Mouse (Mus musculus) adrenal gland, postnatal 4 days (tissue): ENCODE data around the gene Grm1. TPM values are rescaled to one million over a fixed set of nuclear protein-coding genes. Genes with fewer than 3 reads are reported as not detected.

ENCODE experiments used
- DNase-seq, 2 experiments: peaks; one replicate each; pipeline ENCODE4 v3.0.0; 2021 to 2022; ENCODE audit warnings: low spot score in 2 of 2, mixed read lengths in 2 of 2
- total RNA-seq, 2 experiments: library from RNA; stranded (reverse); gene quantifications; 2 replicates each; pipeline ENCODE4 v1.2.3; 2021

Gene Grm1
- total RNA-seq, 2 experiments from 2014 or later = 0.42 TPM; not detected in 1

DNA sequence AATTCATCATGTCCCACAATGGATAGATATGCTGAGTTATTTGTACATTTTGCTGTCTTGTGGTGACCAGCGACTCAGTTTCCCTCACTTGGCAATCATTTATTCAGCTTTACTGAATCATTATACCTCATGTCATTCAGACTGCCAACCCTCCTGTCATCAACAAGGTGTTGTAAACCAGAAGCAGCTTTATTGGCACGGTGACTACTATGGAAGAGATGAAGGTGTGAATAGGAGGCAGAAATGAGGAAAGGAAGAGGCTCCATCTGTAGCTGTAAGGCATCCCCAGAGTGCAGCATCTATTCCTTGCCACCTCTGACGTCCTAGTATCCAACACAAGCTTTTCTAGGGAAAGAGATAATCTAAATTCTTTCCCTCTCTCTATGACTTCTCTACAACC lies 247.3 kb downstream of the Grm1 start:
- no peak for DNase-seq

DNA sequence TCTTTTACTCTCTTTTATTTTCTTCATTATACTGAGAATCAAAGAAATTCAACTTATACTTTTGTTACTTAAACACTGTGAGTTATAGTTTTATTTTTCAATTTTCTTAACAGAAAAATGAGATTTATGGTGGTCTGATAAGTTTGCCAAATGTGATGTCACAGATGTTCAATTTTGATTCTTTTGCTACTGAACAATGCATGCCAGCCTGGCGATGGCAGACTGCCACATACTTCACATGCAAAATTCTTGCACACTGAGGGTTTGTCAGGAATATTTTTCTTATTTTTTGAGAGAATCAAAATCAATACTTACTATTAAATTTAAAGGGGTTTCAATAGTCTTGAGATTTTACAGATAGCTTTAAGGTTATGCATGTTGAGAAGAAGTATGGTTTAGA lies 251.0 kb downstream of the Grm1 start:
- DNase-seq = no peak

DNA sequence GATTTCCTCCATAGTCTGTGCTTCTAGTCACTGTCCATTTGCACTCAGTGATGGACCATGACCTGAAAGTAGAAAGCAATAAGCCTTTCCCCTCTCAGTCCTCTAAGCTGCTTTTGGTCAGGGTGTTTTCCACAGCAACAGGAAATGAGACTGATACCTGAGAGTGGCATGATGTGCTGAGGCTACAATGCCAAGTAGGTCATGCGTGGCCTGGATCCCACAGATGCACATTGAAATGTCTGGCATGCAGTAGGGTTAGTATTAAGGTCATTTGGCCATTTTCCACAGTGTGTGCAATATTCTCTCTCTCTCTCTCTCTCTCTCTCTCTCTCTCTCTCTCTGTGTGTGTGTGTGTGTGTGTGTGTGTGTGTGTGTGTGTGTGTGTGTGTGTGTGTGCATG lies 254.8 kb downstream of the Grm1 start:
- no peak for DNase-seq

DNA sequence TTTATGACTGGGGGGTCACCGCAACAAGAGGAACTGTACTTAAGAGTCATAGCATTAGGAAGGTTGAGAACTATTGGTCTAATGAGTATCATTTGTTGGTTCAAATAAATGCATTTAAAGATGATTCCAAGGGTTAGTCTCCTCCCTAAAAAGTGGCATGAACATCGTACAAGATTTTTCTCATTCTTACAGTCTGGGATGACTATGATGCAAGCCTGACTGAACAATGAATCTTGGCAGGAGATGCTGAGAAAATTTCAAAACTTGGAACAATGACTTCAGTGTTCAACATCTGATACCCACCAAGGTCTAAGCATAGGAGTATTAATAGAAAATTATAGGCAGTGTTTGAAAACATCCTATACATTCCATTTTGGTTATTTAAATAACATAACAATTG lies 264.1 kb downstream of the Grm1 start:
- no peak for DNase-seq

DNA sequence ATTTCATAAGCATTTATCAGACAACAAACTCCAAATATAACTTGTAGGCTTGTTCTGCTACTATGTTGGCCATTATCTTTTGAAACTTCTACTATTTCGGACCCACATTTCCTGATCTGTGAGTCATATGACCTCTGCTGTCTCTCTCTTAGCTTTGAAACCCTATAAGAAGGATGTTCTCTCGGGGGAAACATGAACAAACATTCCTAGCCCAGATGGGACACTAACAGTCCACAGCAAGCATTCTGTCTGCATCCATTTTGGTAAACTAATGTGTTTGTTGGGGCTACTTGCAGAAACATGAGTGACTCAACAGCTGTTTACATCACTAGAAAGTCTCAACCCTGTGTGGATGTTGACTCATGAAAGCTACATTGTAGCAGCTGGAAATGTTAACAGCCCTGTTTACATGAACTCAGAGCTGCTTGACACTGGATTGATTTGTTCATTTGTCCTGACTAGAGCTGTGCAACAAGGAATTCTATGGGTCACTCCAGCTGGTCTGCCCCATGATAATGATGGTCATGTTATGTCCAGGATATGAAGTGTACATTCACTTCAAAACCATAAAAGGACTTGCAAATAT lies 267.4 kb downstream of the Grm1 start:
- DNase-seq = no peak

DNA sequence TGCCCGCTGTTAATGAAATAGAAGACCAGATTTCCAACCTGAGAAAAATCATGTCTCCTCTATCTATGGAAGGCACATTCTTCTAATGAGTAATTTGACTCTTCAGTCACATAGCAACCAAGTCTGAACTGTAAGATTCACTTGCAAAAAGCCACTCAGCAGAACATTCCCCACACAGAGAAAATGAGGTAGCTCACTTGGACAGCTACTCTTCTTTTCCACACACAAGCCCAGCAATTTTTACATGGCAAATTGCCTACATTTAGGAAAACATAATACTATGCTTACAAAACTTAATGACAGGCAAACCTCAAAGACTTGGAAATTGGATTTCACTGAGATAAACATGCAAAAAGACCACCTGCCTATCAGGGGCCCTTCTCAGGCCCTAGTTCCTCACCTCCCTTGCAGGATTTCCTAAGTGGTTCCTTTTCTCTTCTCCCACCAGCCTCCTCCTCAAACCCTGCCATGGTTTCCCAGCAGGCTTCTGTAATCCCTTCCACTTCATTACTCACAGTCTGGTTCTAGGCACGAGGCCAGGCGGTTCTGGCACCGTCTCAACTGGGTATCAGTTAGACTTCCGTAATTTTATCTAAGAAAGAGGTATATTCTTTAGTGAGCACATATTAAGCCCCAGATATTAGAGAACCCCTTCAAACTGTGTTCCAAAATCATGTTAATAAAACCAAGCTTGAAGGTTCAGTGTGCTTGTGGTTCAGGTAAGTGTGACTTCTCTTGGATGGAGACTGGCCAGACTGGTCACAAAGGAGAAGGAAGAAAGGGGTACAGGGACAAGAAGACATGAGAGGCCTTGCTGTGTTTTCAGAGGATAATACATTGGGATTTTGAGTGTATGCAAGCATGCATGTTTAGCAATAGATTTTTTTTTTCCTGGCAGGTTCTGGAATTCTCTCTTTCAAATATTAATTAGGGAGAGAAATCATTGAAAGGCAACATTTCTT lies 269.1 kb downstream of the Grm1 start:
- peak in 1 of 2 experiments; percentile 5 for DNase-seq

DNA sequence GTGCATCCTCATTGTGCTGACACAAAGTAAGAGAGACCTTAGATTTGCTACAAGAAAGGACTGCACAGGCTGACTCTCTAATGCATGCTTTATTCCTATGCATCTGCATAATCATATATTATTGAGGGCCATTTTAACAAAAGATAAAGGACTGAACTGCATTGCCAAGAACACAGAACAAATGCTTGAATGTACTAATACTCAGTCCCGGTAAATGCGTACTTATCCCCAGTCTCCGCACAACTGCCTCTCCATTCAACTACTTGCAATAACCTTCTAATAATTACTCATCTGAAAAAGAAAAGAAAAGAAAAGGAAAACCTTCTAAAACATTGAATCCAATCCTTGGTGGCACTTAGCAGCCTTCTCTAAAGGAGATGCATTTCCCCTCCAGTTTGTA lies 272.4 kb downstream of the Grm1 start:
- no peak for DNase-seq

DNA sequence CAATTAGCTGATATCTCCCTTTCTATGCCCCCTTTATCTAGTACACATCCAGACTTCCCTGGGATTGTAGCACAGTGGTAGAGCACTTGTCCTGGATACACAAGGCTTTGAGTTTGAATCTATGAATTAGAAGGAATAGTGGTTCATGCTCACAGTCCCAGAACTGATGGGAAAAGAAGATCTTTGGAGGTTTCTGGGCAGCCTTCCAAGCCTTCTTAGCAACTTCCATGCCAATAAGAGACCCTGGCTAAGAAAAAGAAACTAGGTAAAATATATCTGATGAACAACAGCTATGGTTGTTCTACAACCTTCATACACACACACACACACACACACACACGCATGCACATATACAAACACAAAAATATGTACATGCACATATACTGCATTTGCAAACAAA lies 286.8 kb downstream of the Grm1 start:
- DNase-seq = no peak

DNA sequence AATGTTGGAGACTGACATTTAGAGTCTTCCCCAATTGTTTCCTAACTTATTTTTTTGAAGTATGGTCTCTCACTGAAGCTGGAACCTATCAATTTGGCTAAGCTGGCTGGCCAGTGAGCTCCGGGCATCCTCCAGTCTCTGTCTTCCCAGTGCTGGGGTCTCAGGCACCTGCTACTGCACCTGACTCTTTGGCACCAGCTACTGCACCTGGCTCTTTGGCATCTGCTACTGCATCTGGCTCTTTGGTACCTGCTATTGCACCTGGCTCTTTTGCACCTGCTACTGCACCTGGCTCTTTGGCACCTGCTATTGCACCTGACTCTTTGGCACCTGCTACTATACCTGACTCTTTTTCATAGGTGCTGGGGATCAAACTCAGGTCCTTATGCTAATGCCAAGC lies 291.7 kb downstream of the Grm1 start:
- DNase-seq = no peak

DNA sequence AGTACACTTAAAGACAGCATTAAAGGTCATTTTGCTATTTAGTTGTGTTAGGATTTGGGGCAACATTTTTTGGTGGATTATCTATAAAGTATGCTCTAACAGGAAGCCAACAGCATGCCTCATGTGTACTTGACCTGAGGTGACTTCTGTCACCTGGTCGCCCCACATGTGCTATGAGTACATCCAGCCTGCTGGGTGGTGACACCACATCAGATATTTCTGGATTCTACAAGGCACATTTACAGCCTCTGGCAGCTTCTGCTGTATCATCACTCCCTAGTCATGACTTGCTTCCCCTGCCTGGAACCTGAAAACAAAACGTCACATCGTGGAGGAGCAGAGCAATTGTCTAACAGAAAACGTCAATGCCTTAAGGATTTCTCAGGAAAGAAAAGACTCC lies 292.2 kb downstream of the Grm1 start:
- DNase-seq = no peak

DNA sequence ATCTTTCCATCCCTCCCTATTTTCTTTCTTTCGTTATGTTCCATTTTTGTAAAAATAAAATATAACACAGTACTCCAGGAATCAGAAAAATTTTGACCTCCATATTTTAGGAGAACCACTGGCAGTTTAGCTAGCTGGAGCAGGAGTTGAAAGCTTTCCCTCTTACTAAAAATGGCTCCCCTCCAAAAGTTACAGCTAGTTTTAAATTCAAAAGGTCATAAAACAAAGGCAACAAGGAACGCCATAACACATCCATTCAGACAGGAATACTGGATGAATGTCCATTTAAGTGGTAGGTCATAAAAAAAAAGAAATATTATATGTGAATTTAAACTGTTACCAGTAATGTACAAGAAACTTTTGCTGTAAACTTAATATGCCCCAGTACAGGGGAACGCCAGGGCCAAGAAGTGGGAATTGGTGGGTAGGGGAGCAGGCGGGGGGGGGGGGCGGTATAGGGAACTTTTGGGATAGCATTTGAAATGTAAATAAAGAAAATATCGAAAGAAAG lies 294.2 kb downstream of the Grm1 start:
- DNase-seq = no peak

DNA sequence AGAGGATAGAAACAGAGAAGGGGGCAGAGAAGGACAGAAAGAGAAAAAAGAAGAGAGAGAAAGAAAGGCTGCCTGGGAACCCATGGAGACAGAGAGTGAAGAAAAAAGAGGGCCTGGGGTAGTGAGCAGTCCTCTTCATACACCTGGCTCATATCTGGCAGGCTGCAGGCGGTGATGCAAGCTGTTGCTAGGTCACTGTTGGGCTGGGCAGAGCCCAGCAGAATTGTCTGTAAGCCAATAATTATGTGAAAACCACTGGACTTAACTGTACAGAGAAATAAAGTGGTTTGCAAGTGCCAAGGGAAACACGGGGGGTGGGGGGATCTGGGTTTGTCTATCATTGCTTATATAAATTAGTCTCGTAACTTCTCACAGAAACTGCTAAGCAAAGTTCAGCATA lies 297.0 kb downstream of the Grm1 start:
- DNase-seq = no peak

DNA sequence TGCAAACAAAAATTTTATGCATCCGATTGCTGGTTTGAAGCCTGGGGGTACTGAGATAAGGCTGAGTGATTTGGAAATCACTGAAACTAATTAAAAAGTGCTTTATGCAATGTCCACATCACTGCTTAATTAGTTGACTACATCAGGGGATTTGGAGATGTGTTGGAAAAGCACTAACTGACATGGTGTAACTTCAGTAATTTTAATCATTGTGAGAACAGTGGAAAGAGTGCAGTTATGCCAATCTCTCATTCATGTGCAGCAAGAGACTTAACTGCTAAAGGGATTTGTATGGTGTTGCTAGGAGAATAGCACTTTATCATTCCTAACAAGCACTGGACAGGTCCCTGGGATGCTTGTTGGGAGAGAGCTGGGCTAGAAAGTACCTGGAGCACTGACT lies 307.3 kb downstream of the Grm1 start:
- DNase-seq = no peak

DNA sequence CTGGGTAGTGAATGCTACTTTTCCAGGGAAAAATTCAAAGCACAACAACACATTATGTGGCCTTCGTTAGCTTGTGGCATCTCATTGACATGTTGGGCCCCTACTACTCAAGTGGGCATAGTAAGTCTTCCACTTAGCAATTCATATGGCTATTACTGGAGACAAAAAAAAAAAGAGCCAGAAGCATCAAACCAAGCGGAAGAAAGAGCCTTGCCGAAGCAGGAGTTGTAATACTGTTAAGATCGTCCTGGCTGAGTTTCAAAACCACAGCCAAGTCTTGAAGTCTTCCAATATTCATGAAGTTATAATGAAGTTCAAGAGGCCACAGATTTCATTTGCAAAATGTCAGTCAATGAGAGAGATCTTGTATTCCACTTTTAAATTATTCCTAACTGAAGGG lies 319.1 kb downstream of the Grm1 start:
- no peak for DNase-seq

DNA sequence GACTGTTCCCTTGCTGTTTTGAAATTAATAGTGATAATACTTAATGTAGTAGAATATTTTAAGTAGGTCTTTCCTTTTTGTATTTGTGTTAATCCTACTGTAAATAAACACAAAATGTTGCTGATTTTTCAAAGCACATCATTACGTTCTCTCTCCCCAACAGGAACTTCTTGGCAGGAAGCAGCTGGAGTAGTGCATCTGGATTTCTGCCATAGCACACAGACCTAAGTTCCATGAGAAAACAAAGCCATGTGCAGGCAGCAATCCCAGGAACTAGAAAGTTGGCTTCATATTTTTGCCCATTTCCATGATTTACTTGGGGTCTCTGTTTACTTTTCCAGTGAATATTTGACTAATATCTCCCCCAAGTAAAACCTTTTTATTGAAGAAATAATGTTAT lies 320.9 kb downstream of the Grm1 start:
- no peak for DNase-seq

DNA sequence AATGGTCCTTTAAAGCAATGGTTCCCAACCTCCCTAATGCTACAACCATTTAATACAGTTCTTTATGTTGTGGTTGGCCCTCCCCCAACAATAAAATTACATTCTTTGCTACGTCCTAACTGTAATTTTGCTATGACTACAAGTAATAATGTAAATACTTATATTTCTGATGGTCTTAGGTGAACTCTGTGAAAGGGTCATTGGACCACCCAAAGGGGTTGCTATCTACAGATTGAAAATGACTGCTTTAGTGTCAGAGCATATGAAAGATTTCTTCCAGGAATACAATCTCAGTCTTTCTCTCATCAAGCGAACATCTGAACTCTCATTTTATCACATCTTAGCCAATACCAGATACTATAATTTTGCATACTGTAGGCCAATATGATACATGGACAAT lies 321.4 kb downstream of the Grm1 start:
- no peak for DNase-seq

DNA sequence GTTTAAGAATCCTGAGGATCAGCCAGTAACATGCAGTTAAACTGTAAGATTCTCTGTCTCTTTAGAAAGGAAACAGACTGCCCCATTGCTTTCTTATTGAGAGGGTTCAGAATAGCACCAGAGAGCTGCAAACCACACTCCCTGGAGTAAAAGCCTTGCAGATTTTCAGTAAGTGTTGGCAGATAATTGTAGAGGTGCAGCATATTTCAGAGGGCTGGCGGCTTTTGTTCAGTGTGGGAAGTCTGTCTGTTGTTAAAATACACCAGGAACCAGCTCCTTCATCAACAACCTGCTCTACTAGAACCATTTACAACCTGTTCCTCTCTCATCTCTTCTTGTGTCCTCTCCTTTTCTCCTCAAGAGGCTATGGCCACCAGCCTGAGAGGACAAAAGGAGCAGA lies 331.1 kb downstream of the Grm1 start:
- DNase-seq = no peak

DNA sequence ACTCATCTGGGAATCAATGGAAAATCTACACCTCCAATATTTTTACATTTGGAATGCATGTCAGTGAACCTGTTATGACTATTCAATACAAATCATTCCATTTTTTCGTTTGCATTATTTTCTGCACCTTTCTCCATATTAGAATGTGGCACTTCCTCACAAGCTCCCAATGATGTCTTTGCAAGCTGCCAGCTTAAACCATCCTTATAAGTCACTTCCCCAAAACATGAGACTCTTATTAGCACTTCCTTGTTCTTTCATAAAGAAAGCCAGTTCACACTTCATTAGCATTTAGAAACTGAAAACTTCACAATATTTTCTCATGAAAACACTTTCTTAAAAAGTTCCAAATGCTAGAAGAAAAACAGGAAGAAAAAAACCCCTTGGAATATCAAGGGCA lies 338.1 kb downstream of the Grm1 start:
- no peak for DNase-seq

DNA sequence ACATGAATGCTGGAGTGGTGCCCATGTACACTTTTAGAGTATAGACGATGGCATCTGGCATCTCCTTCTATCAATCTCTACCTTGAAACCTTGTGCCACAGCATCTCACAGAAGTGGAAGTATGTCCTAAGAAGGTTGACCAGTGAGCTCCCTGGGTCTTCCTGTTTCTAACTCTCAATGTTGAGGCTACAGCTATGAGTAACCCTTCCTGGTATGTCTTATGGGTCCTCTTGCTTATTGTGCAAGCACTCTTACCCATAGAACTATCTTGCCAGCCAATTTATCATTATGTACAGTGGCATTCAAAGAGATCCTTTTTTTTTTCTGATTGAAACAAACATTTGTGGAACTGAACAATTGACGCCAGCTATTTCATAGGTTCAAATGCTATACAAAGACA lies 340.0 kb downstream of the Grm1 start:
- no peak for DNase-seq

DNA sequence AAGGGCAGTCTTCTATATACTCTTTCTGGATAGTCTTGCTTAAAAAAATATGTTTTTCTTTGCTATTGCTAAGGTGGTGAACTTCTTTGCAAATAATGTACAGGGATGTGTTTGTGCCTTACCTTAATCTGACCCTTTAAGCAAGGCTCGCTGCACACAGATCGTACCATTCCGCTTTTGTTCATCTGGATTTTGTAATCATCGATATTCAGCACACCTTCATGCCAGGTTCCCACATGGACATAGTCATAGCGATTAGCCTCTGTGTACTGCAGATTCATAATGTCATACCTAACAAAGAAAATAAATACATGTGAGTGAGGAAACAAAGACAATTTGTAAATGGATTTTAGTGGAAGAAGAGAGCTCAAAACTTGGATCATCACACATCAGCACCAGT lies 340.8 kb downstream of the Grm1 start:
- no peak for DNase-seq

DNA sequence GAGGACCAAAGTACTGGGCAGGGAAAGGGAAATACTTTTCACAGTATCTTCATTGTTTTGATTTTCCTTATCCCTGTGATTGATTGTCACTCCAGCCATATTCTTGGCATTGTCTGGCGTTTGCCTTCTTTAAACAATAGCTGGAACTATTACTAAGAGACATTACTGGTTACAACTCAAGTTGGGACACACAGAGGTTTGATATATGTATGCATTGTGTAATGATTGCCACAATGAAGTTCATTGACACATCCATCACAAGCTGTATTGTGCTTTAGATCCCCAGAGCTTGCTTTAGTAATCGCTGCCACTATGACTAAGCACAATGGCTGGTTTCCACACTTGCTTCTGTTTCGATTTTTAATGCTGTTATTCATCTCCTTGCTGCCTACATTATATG lies 341.4 kb downstream of the Grm1 start:
- DNase-seq = no peak

DNA sequence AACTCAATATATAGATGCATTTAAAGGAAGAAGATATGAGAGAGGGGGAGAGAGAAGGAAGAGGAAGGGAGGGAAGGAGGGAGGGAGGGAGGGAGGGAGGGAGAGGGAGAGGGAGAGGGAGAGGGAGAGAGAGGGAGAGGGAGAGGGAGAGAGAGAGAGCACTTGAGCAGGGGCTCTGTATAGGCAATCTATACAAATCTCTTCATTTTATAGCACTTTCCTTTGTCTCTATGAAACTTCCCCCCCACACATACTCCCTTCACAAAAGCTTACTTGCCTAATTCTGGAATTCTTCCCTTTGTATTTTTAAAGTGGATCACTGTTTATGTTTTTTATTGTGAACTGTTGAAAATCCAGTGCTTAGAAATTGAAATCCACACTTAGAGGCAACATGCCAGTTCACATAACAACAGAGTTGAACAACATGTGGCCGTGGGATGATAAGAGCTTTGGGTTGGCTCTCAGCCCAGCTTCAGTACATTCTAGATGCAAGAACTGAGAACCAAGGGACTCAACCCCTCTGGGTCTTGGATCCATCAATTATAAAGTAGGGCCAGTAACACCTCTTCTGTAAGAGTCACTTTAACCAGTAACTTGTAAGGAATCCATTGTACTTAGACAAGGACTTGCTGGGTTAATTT lies 345.0 kb downstream of the Grm1 start:
- DNase-seq = no peak
